Mouse (Mus musculus) cerebellum, adult 2 months (tissue): ENCODE data around the gene Slc47a2. TPM values are rescaled to one million over a fixed set of nuclear protein-coding genes. Genes with fewer than 3 reads are reported as not detected.

ENCODE experiments used
- DNase-seq, 2 experiments: peaks; one replicate each; pipeline ENCODE4 v3.0.0; 2021
- H3K27ac ChIP-seq: fragments of 200-500 bp; 2 replicates; pipeline ENCODE4 v1.5.1; 2012; ENCODE audit warnings: low read length, control low read depth, inconsistent platforms; ENCODE audit not compliant: insufficient read depth
- H3K27me3 ChIP-seq: fragments of 200-500 bp; 2 replicates; pipeline ENCODE4 v1.6.1; 2012; ENCODE audit warnings: inconsistent platforms, mild to moderate bottlenecking, low read length, moderate library complexity; ENCODE audit not compliant: control insufficient read depth, insufficient read depth
- H3K4me1 ChIP-seq: fragments of 200-500 bp; 2 replicates; pipeline ENCODE4 v1.6.1; 2011; ENCODE audit warnings: low read length; ENCODE audit not compliant: control insufficient read depth, insufficient read depth
- H3K4me3 ChIP-seq: fragments of 200-500 bp; replicated peaks from 2 replicates; pipeline ENCODE3; 2011; ENCODE audit warnings: mild to moderate bottlenecking, low read depth, low read length, control low read depth; ENCODE audit not compliant: insufficient read depth
- CTCF ChIP-seq: fragments of 200-500 bp; IDR thresholded peaks from 2 replicates; pipeline ENCODE4 v1.5.1; 2011; ENCODE audit warnings: low read depth, mild to moderate bottlenecking, control low read depth, low read length, moderate library complexity, borderline replicate concordance; ENCODE audit not compliant: insufficient read depth
- POLR2A ChIP-seq: fragments of 200-500 bp; IDR thresholded peaks from 2 replicates; pipeline ENCODE4 v1.6.1; 2011; ENCODE audit warnings: low read length, control low read depth, borderline replicate concordance; ENCODE audit not compliant: insufficient read depth
- WGBS: fragments of 180-500 bp; shearing (Covaris S2); methylation state at CpG from one replicate; pipeline ENCODE4 v1.1.7; 2018; 5-methylcytosine and 5-hydroxymethylcytosine counted together
- polyA plus RNA-seq: library from polyadenylated mRNA; depleted of rRNA; stranded (reverse); fragments of >200 nt; gene quantifications from 2 replicates; pipeline ENCODE4 v1.2.3, GENCODE M21; 2012

Slc47a2 gene
- polyA plus RNA-seq, 1 experiment, result 0.07 TPM

DNA sequence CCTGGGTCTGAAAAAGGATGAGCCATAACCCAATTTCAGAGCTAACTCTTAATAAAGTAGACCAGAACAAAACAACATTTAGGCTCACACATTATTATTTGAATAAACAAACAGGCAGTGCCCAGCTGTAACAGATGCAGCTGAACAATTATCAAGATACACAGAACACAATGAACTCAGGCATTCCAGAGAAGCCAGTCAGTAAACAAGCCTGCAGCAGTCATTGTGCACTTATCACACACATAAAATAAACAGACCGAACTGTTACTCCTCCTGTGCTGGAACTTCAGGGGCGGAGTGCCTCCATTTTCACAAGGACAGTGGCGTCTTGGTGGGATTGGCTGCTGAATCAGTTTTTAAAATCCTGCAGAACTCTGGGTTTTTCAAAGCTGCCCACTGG lies 48.2 kb downstream of the Slc47a2 start:
- H3K27me3 ChIP-seq, result no peaks in the 10 kb centered on the region

DNA sequence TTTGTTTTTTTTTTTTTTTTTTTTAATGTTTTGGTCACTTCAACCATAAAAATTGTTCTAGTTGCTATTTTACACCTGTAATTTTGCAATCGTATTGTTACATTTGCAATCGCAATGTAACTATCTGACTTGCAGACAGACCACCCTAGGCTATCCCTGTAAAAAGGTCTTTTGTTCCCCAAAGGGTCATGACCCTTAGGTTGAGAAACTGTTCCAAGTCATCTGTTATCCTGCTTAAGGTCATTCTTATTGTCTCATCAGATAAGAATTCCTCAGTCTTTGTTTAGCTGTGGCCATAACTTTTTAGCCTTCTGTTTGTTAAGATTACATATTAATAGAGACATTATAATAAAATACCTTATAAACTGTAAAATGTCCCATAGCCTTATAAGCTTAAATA lies 49.4 kb downstream of the Slc47a2 start:
- 58% methylated on average over 2 of the region's 2 CpGs for WGBS
- TF ChIP-seq POLR2A (no peak), CTCF (no peak)
- Histone ChIP-seq H3K4me3 (no peak overlapping the region), H3K27ac (no peak overlapping the region), H3K4me1 (no peaks in the 10 kb centered on the region; the same call in 1 of the 2 replicates), H3K27me3 (no peaks in the 10 kb centered on the region)
- DNase-seq, result no peak

More for the DNA sequence above, 48.2 kb downstream of the Slc47a2 start:
- DNase-seq, result no peak
- H3K4me1 ChIP-seq, result no peaks in the 10 kb centered on the region; the same call in 1 of the 2 replicates
- TF ChIP-seq POLR2A (no peak), CTCF (no peak)
- 87% methylated on average over 3 of the region's 3 CpGs for whole genome bisulfite sequencing
- H3K4me3 ChIP-seq, result no peak overlapping the region
- H3K27ac ChIP-seq, result no peak overlapping the region

DNA sequence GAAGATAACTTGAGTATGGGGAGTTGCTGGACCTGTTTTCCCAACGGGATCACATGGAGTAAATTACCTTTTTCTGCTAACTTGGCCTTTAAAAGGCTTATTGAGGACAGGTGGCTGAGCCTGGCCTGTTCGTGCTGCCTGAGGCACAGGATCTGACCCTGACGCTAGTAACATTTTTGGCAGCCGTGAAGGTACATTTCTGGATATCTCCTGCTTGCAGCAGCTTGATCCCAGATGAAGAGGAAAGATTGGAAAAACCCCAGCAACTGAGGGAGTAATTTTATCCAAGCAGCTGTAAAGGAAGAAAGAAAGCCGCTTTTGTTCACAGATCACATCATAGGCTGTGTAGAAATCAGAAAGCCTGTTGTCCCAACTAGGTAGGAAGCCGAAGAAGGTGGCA lies 58.3 kb downstream of the Slc47a2 start:
- H3K27ac ChIP-seq, result no peak overlapping the region
- H3K27me3 ChIP-seq, result no peaks in the 10 kb centered on the region
- no peak overlapping the region for H3K4me3 ChIP-seq
- TF ChIP-seq CTCF (no peak), POLR2A (no peak)
- WGBS, result 57% methylated on average over 6 of the region's 6 CpGs
- H3K4me1 ChIP-seq, result no peaks in the 10 kb centered on the region
- peak in 1 of 2 experiments; percentile 24 for DNase-seq

- Histone ChIP-seq H3K4me1 (no peaks in the 10 kb centered on the region), H3K27ac (no peak overlapping the region), H3K4me3 (no peak overlapping the region), H3K27me3 (no peaks in the 10 kb centered on the region)
- WGBS, result 87% methylated on average over 10 of the region's 10 CpGs
- no peak for DNase-seq
- TF ChIP-seq CTCF (no peak), POLR2A (no peak)
Measured at GRCm38 (mm10) chr11:61283414-61284049, 59.1 kb downstream of the Slc47a2 start.

- WGBS, result 93% methylated on average over 8 of the region's 8 CpGs
- no peaks in the 10 kb centered on the region for H3K27me3 ChIP-seq
- H3K27ac ChIP-seq, result no peak overlapping the region
- H3K4me1 ChIP-seq, result no peaks in the 10 kb centered on the region
- TF ChIP-seq POLR2A (no peak), CTCF (no peak)
- no peak for DNase-seq
- H3K4me3 ChIP-seq, result no peak overlapping the region
Measured at GRCm38 (mm10) chr11:61278445-61279077, 64.1 kb downstream of the Slc47a2 start.

GRCm38 (mm10) chr11:61277937-61278336 lies 64.7 kb downstream of the Slc47a2 start:
- Histone ChIP-seq H3K4me1 (no peaks in the 10 kb centered on the region), H3K27me3 (no peaks in the 10 kb centered on the region), H3K27ac (no peak overlapping the region), H3K4me3 (no peak overlapping the region)
- WGBS, result 78% methylated on average over 2 of the region's 2 CpGs
- DNase-seq, result no peak
- TF ChIP-seq CTCF (no peak), POLR2A (no peak)

DNA sequence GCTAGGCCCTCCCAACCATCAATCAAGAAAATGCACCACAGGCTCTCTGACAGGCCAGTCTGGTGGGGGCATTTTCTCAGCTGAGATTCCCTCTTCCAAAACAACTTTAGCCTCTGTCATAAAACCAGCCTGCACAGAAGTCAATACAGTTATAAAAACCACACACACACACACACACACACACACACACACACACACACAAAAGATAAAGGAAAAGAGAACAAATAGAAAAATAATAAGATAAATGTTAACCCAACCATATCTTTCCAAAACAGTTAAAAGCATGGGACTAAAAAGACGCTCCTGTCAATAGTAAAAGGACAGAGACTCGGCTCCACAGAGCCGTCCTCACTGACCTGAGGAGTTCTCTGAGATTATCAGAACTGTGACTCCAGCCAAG lies 66.2 kb downstream of the Slc47a2 start:
- Histone ChIP-seq H3K27ac (no peak overlapping the region), H3K4me3 (no peak overlapping the region), H3K4me1 (no peaks in the 10 kb centered on the region), H3K27me3 (no peaks in the 10 kb centered on the region)
- TF ChIP-seq POLR2A (no peak), CTCF (no peak)
- 84% methylated on average over 3 of the region's 3 CpGs for WGBS
- DNase-seq, result no peak

DNA sequence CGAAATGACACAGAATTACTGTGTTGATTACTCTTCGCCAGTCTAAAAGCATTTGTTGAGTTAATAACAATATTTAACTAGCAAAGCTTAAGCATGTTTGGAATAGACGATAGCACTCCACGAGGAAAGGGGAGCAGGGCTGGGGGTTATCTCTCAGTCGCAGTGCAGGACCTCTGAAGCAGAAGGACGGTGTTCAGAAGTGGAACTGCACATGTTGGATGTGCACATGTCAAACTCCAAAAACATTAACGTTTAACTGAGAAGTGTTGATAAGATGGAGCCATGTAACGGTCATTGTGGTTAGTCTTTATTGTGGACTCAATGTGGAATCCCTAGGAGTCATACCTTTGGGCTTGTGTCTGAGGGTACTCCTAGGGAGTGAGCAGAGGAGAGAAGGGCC lies 67.6 kb downstream of the Slc47a2 start:
- Histone ChIP-seq H3K27ac (no peak overlapping the region), H3K27me3 (no peaks in the 10 kb centered on the region), H3K4me3 (no peak overlapping the region), H3K4me1 (no peaks in the 10 kb centered on the region)
- WGBS, result 85% methylated on average over 8 of the region's 8 CpGs
- DNase-seq, result no peak
- no peak for TF ChIP-seq POLR2A
